Mouse (Mus musculus): ENCODE results near the gene BC030499. TPM values are rescaled to one million over a fixed set of nuclear protein-coding genes. Genes with fewer than 3 reads are reported as not detected.
A peak's percentile ranks its signal among the peaks of the same experiment; 100 is the strongest.
"Not testable (repeated sequence)": the region's sequence is repeated elsewhere in the genome, so short reads cannot be mapped to it uniquely, and the experiment has no call there.

BC030499 gene
- polyA plus RNA-seq (2017; shearing (Covaris generic)), result under 1 TPM; 0.44 to 0.79 (median 0.48) TPM

DNA sequence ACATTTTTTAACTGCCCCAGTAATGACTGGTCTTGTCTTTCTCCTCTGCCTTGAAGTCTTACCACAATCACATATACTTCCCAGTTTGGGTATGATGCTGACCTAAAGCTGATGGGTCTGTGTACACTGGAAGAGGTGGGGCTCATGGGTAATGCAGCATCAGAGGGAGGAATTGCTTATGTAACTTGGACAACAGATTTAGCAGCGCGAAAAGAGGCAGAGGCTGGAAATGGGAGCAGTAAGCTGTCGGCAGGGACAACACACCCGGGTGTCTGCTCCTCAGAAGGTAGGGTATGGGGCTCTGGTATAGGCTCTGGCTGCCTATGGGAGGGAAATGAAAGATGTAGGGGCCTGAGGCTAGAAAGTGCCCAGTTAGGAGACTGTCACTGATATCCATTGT, at the start of gene BC030499:
TSS of gene BC030499 (plus strand) at position 188 of the 400 bp plus-strand sequence.
- no peak for ATAC-seq

DNA sequence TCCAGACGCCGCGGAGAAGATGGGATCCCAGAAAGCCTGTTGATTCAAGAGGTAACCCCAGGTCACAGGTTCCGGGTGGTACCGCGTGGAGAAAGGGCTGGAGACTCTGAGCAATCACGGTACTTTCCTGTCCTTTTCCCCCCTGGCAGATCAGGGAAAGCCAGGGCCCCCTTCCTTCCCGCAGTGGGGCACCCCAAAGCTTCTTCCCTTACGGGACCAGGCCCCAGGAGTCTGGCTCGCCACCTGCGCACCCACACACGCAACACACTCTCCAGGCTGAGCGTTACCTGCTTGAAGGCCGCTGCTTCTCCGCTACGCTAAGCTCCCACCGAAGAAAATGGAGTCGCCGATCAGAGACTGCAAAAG, 45.4 kb upstream of the BC030499 start:
- ATAC-seq, result peak; percentile 12

GRCm38 (mm10) chr11:78245627-78246317, 44.9 kb upstream of the BC030499 start, which contains the start of the genes Sdf2 and Supt6:
TSS of gene Sdf2 (plus strand) at chr11:78245746.
TSS of gene Supt6 (minus strand) at chr11:78245987.
- peak; percentile 81 for ATAC-seq

GRCm38 (mm10) chr11:78246318-78247011, 44.2 kb upstream of the BC030499 start:
- no peak for ATAC-seq

DNA sequence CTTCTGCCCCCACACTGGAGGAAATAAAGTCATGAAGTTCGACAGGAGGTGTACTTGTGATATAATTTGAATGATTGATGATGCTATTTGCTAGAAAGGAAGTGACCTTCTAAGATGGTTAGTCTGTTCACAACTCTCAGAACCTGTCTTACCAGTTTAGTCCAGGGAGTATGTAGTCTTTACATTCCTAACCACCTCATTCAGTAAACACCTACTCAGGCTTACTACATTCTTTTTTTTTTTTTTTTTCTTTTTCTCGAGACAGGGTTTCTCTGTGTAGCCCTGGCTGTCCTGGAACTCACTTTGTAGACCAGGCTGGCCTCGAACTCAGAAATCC, 43.7 kb upstream of the BC030499 start:
- peak; percentile 3 for ATAC-seq

DNA sequence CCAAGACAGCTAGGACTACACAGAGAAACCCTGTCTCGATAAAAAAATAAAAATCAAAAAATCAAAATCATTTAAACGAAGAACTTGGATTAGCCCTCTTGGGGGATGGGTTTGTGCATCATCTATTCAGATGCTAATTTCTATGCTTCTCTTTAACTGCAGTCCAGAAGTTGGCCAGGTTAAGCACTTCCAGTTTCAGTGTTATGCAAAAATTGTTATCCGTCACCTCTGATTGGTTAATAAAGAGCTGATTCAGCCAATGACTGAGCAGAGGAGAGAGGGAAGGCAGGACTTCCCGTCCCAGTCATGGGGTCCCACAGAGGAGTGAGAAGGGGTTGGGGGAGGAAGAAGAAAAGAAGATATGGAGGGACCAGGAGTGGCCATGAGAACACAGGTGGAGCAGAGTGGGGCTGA, 42.9 kb upstream of the BC030499 start:
- ATAC-seq, result no peak

- ATAC-seq, result no peak
These were observed 34.0 kb upstream of the BC030499 start for GRCm38 (mm10) chr11:78256618-78257017.

GRCm38 (mm10) chr11:78260489-78261258, 30.0 kb upstream of the BC030499 start:
- ATAC-seq, result no peak

- peak; percentile 91 for ATAC-seq
These were observed 29.0 kb upstream of the BC030499 start, which contains the start of gene 2610507B11Rik for GRCm38 (mm10) chr11:78261380-78262352. TSS of gene 2610507B11Rik (plus strand) at chr11:78261752.

- no peak for ATAC-seq
These were observed 28.1 kb upstream of the BC030499 start for GRCm38 (mm10) chr11:78262550-78262949.

- no peak for ATAC-seq
These were observed 25.1 kb upstream of the BC030499 start for GRCm38 (mm10) chr11:78265571-78265970.

DNA sequence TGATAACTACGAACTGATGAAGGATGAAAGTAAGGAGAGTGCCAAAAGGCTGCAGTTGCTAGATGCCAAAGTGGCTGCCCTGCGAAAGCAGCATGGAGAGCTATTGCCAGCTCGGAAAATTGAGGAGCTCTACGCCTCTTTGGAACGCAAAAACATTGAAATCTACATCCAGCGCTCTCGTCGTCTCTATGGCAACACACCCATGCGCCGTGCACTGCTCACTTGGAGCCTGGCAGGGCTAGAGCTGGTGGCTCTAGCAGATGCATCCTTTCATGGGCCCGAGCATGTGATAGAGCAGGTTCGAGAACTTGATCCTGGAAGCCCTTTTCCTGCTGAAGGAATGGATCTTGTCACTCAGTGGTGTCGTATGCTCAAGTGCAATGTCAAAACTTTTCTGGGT, 18.7 kb upstream of the BC030499 start:
- no peak for ATAC-seq

- ATAC-seq, result no peak
These were observed 15.0 kb upstream of the BC030499 start for GRCm38 (mm10) chr11:78275596-78275995.

GRCm38 (mm10) chr11:78276169-78276568, 14.5 kb upstream of the BC030499 start:
- ATAC-seq, result not testable (repeated sequence)

DNA sequence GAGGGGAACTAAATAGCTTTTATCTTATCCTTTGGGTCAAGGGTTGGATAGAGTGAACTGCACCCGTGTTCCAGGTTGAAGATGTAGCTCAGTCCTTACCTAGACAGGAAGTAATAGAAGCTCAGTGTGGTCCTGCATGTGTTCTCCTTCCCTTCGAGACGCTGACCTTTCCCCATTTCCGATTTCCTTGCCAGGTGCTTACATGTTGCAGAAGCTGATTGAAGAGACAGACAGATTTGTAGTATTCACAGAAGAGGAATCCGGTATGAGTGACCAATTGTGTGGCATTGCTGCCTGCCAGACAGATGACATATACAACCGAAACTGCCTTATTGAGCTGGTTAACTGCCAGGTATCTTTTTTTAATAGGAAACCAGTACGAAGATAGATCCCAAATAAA, 11.8 kb upstream of the BC030499 start:
- no peak for ATAC-seq

DNA sequence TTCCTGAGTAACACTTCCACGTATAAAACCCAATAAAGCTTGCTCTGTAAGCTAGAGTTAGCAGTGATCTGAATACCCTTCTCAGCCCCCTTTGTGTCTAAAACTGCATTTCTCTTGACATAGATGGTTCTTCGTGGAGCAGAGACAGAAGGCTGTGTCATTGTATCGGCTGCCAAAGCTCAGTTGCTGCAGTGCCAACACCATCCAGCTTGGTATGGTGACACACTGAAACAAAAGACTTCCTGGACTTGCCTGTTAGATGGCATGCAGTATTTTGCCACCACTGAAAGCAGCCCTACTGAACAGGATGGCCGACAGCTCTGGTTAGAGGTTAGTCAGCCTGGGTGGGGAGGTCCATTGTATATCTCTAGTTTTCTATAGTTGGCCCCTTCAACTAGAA, 11.1 kb upstream of the BC030499 start:
- no peak for ATAC-seq

GRCm38 (mm10) chr11:78289146-78289763, 1.4 kb upstream of the BC030499 start:
- ATAC-seq, result no peak

DNA sequence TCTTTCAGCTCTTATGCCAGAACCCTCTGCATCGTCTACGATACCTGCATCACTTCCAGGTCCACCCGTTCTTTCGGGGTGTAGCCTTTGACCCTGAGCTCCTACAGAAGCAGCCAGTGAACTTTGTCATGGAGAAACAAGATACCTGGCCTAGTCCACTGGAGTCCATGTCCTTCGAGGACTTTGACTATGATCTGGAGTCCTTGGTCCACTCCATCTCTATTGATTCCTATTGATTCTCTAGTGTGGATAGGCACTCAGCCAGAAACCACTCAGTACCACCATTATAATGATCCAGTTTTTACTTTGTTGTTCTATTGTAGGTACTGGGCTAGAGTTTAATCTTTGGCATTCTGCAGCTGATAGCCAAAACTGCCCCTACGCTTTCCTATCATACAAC, 3.9 kb downstream of the BC030499 start:
- no peak for ATAC-seq

GRCm38 (mm10) chr11:78300917-78301316, 10.3 kb downstream of the BC030499 start:
- ATAC-seq, result no peak

DNA sequence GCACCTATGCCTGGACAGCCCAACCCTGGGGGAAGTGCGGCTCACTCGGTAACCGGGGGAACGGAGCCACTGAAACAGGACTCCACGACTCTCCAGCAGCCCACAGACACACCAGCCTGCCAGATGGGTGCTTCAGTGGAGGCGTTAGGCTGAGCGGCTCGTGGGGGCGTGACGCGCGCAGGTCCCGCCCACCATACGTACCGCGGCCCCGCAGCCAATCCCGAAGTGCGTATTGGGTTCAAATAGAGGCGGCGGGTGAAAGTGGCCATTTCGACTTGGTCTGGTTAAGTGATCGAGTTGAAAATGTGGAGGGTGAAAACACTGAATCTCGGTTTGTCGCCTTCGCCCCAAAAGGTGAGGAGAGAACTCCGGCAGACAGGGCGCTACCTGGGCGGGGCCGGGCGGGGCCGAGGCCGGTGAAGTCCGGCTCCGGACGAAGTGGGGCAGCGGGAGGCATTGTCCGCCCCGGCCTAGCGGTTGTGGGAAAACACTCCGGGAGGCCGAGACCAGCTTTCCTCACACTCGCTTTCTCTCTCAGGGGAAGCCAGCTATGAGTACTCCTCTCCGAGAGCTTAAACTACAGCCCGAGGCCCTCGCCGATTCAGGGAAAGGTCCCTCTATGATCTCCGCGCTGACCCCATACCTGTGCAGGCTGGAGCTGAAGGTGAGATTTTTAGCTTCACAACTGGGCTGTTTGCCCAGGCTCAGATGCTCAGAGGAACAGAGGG, 10.9 kb downstream of the BC030499 start, which contains the start of gene Spag5:
TSS of gene Spag5 (plus strand) at position 173 of the 728 bp plus-strand sequence.
- ATAC-seq, result peak; percentile 99

DNA sequence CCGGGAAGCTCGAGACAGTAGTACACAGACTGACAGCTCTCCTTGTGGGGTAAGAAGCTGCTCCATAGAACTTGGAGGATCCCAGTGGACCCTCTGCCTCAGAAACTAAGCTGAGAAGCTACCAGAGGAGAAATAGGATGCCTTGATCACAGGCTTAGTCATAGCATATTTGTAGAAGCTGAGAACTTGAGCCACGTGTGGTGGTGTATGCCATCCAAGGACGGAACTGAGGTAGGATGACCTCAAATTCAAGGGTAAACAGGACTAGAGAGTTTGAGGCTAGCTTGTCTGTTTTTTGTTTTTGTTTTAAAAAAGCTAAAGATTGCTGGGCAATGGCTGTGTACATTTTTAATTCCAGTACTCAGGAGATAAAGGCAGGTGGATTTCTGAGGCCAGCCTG, 14.6 kb downstream of the BC030499 start:
- ATAC-seq, result no peak

All from inflammation-experienced regulatory T-cells, adult 6 months (primary cell).